Mouse (Mus musculus): Measurements from ENCODE around the gene Etv4. TPM values are rescaled to one million over a fixed set of nuclear protein-coding genes. Genes with fewer than 3 reads are reported as not detected.

Etv4 gene
- 47.9 and 52.9 TPM in 2 replicates for polyA plus RNA-seq (2014; fragmentation: Nextera tagmentation; extraction: Ambion mirVana)

- peak within 1 kb of the TSS; percentile 51 for H3K4me2 ChIP-seq (replicated peaks; ENCODE audit: low read depth, low read length)
- peak within 1 kb of the TSS; percentile 96 for H3K27ac ChIP-seq (ENCODE audit: low read depth, low read length)
- H3K9me3 ChIP-seq (ENCODE audit: control insufficient read depth, low read length): no peaks in the 10 kb centered on the region
- peak; percentile 88 for ATAC-seq (ENCODE audit: low FRiP score, low TSS enrichment)
- peaks cover 15% of the 10 kb centered on the region for H3K4me1 ChIP-seq (ENCODE audit: control insufficient read depth, insufficient read depth, low read length)
- no peaks in the 10 kb centered on the region for H3K36me3 ChIP-seq (ENCODE audit: control insufficient read depth, insufficient read depth, low read length)
- peaks cover 17% of the 10 kb centered on the region for H3K27me3 ChIP-seq (ENCODE audit: control insufficient read depth, insufficient read depth, low read length)
- H3K4me3 ChIP-seq (ENCODE audit: low read length): peak within 1 kb of the TSS; percentile 55
- peak within 1 kb of the TSS; percentile 70 for H3K9ac ChIP-seq (ENCODE audit: low read depth, low read length)
- under 1% methylated on average over 35 of the region's 35 CpGs for WGBS
Observed at GRCm38 (mm10) chr11:101785143-101785851, at the start of gene Etv4. Gene Etv4 (minus strand): TSS chr11:101785371.

GRCm38 (mm10) chr11:101832001-101832400, 46.8 kb upstream of the Etv4 start:
- Histone ChIP-seq H3K9ac (ENCODE audit: low read depth, low read length) (no peak overlapping the region), H3K4me2 (replicated peaks; ENCODE audit: low read depth, low read length) (no peak overlapping the region), H3K9me3 (ENCODE audit: control insufficient read depth, low read length) (no peaks in the 10 kb centered on the region), H3K4me1 (ENCODE audit: control insufficient read depth, insufficient read depth, low read length) (peaks cover 17% of the 10 kb centered on the region; the same call in 1 of the 2 replicates), H3K27ac (ENCODE audit: low read depth, low read length) (peak overlapping the region; percentile 1; the same call in 1 of the 2 replicates), H3K36me3 (ENCODE audit: control insufficient read depth, insufficient read depth, low read length) (no peaks in the 10 kb centered on the region), H3K27me3 (ENCODE audit: control insufficient read depth, insufficient read depth, low read length) (no peaks in the 10 kb centered on the region), H3K4me3 (ENCODE audit: low read length) (no peak overlapping the region)
- no peak for ATAC-seq (ENCODE audit: low FRiP score, low TSS enrichment)
- WGBS: 52% methylated on average over 7 of the region's 7 CpGs

- Histone ChIP-seq H3K4me3 (ENCODE audit: low read length) (no peak overlapping the region), H3K27me3 (ENCODE audit: control insufficient read depth, insufficient read depth, low read length) (no peaks in the 10 kb centered on the region), H3K9me3 (ENCODE audit: control insufficient read depth, low read length) (no peaks in the 10 kb centered on the region), H3K4me2 (replicated peaks; ENCODE audit: low read depth, low read length) (peak overlapping the region; percentile 13; the same call in 1 of the 2 replicates), H3K9ac (ENCODE audit: low read depth, low read length) (no peak overlapping the region), H3K36me3 (ENCODE audit: control insufficient read depth, insufficient read depth, low read length) (no peaks in the 10 kb centered on the region), H3K27ac (ENCODE audit: low read depth, low read length) (peak overlapping the region; percentile 78; the same call in 1 of the 2 replicates), H3K4me1 (ENCODE audit: control insufficient read depth, insufficient read depth, low read length) (peaks cover 17% of the 10 kb centered on the region; the same call in 1 of the 2 replicates)
- ATAC-seq (ENCODE audit: low FRiP score, low TSS enrichment): no peak
- WGBS: 31% methylated on average over 8 of the region's 8 CpGs
Observed at GRCm38 (mm10) chr11:101830616-101831015, 45.4 kb upstream of the Etv4 start.

- Histone ChIP-seq H3K27ac (ENCODE audit: low read depth, low read length) (peak overlapping the region; percentile 78; the same call in 1 of the 2 replicates), H3K27me3 (ENCODE audit: control insufficient read depth, insufficient read depth, low read length) (no peaks in the 10 kb centered on the region), H3K9ac (ENCODE audit: low read depth, low read length) (no peak overlapping the region), H3K4me3 (ENCODE audit: low read length) (no peak overlapping the region), H3K36me3 (ENCODE audit: control insufficient read depth, insufficient read depth, low read length) (no peaks in the 10 kb centered on the region), H3K9me3 (ENCODE audit: control insufficient read depth, low read length) (no peaks in the 10 kb centered on the region), H3K4me2 (replicated peaks; ENCODE audit: low read depth, low read length) (peak overlapping the region; percentile 13), H3K4me1 (ENCODE audit: control insufficient read depth, insufficient read depth, low read length) (peaks cover 17% of the 10 kb centered on the region; the same call in 1 of the 2 replicates)
- 7% methylated on average over 10 of the region's 10 CpGs for WGBS
- peak; percentile 59; the same call in 1 of the 2 replicates for ATAC-seq (ENCODE audit: low FRiP score, low TSS enrichment)
Observed at GRCm38 (mm10) chr11:101830112-101830511, 44.9 kb upstream of the Etv4 start.

GRCm38 (mm10) chr11:101828718-101829117, 43.5 kb upstream of the Etv4 start:
- no peak overlapping the region for H3K9ac ChIP-seq (ENCODE audit: low read depth, low read length)
- no peak for ATAC-seq (ENCODE audit: low FRiP score, low TSS enrichment)
- WGBS: 92% methylated on average over 4 of the region's 4 CpGs

GRCm38 (mm10) chr11:101823210-101823609, 38.0 kb upstream of the Etv4 start:
- H3K27ac ChIP-seq (ENCODE audit: low read depth, low read length): no peak overlapping the region
- no peak overlapping the region for H3K4me3 ChIP-seq (ENCODE audit: low read length)
- ATAC-seq (ENCODE audit: low FRiP score, low TSS enrichment): no peak
- no peaks in the 10 kb centered on the region for H3K27me3 ChIP-seq (ENCODE audit: control insufficient read depth, insufficient read depth, low read length)
- no peaks in the 10 kb centered on the region for H3K36me3 ChIP-seq (ENCODE audit: control insufficient read depth, insufficient read depth, low read length)
- H3K9me3 ChIP-seq (ENCODE audit: control insufficient read depth, low read length): no peaks in the 10 kb centered on the region
- peaks cover 7% of the 10 kb centered on the region for H3K4me1 ChIP-seq (ENCODE audit: control insufficient read depth, insufficient read depth, low read length)
- no peak overlapping the region for H3K9ac ChIP-seq (ENCODE audit: low read depth, low read length)
- H3K4me2 ChIP-seq (replicated peaks; ENCODE audit: low read depth, low read length): no peak overlapping the region
- WGBS: 52% methylated on average over 3 of the region's 3 CpGs

More at GRCm38 (mm10) chr11:101828718-101829117, 43.5 kb upstream of the Etv4 start:
- Histone ChIP-seq H3K4me2 (replicated peaks; ENCODE audit: low read depth, low read length) (no peak overlapping the region), H3K4me3 (ENCODE audit: low read length) (no peak overlapping the region), H3K36me3 (ENCODE audit: control insufficient read depth, insufficient read depth, low read length) (no peaks in the 10 kb centered on the region), H3K9me3 (ENCODE audit: control insufficient read depth, low read length) (no peaks in the 10 kb centered on the region), H3K27ac (ENCODE audit: low read depth, low read length) (no peak overlapping the region), H3K27me3 (ENCODE audit: control insufficient read depth, insufficient read depth, low read length) (no peaks in the 10 kb centered on the region), H3K4me1 (ENCODE audit: control insufficient read depth, insufficient read depth, low read length) (peaks cover 17% of the 10 kb centered on the region; the same call in 1 of the 2 replicates)

GRCm38 (mm10) chr11:101820899-101821298, 35.7 kb upstream of the Etv4 start:
- Histone ChIP-seq H3K27me3 (ENCODE audit: control insufficient read depth, insufficient read depth, low read length) (no peaks in the 10 kb centered on the region), H3K9ac (ENCODE audit: low read depth, low read length) (no peak overlapping the region), H3K4me3 (ENCODE audit: low read length) (no peak overlapping the region), H3K4me2 (replicated peaks; ENCODE audit: low read depth, low read length) (no peak overlapping the region), H3K27ac (ENCODE audit: low read depth, low read length) (peak overlapping the region; percentile 42; the same call in 1 of the 2 replicates), H3K36me3 (ENCODE audit: control insufficient read depth, insufficient read depth, low read length) (no peaks in the 10 kb centered on the region), H3K9me3 (ENCODE audit: control insufficient read depth, low read length) (no peaks in the 10 kb centered on the region), H3K4me1 (ENCODE audit: control insufficient read depth, insufficient read depth, low read length) (peaks cover 16% of the 10 kb centered on the region)
- ATAC-seq (ENCODE audit: low FRiP score, low TSS enrichment): peak; percentile 26; the same call in 1 of the 2 replicates
- 29% methylated on average over 10 of the region's 11 CpGs for WGBS

- ATAC-seq (ENCODE audit: low FRiP score, low TSS enrichment): no peak
- Histone ChIP-seq H3K27ac (ENCODE audit: low read depth, low read length) (no peak overlapping the region), H3K36me3 (ENCODE audit: control insufficient read depth, insufficient read depth, low read length) (no peaks in the 10 kb centered on the region), H3K9ac (ENCODE audit: low read depth, low read length) (no peak overlapping the region), H3K27me3 (ENCODE audit: control insufficient read depth, insufficient read depth, low read length) (no peaks in the 10 kb centered on the region), H3K4me1 (ENCODE audit: control insufficient read depth, insufficient read depth, low read length) (peaks cover 27% of the 10 kb centered on the region), H3K4me3 (ENCODE audit: low read length) (no peak overlapping the region), H3K9me3 (ENCODE audit: control insufficient read depth, low read length) (no peaks in the 10 kb centered on the region), H3K4me2 (replicated peaks; ENCODE audit: low read depth, low read length) (no peak overlapping the region)
Observed at GRCm38 (mm10) chr11:101819853-101820252, 34.7 kb upstream of the Etv4 start.

Measured in kidney, embryonic 14.5 days (tissue).